Comparison of ENCODE assay signal across 8 mouse cellular contexts in the genomic region with DNA sequence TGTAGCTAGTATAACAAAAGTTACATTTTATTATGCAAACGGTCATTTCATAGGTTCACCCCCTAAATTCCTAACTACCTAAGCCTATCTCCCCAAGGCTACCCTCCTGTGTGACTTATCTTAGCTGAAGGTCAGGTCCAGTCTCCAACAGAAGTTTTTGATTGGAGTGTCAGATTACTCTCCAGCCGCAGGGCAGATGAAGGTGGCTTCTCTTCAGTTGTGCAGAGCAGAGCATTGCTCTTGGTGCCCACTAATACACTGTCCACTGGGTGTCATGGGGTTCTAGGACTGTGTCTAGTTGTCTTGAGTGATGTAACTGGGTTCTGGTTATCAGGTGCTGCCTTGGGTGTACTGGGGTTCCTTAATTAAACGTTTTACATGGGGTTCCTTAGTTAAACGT. TPM values are rescaled to one million over a fixed set of nuclear protein-coding genes. Genes with fewer than 3 reads are reported as not detected.
DNase-seq lines count a peak whose midpoint lies in the region; ATAC-seq and TF ChIP-seq lines count a peak whose summit lies in the region.

No protein-coding gene starts in this region.

- peak overlapping the region; percentile 91 for H3K27ac ChIP-seq in gastrocnemius, adult 2 months
- H3K27ac ChIP-seq in ES-E14 (ENCODE audit: insufficient read depth, low read depth, low read length, poor library complexity, severe bottlenecking): no peak overlapping the region
- no peak overlapping the region for H3K27ac ChIP-seq in forebrain, embryonic 14.5 days (ENCODE audit: low read depth, low read length)
- H3K27ac ChIP-seq in liver, embryonic 15.5 days (replicated peaks): no peak overlapping the region

- H3K4me2 ChIP-seq in forebrain, embryonic 14.5 days (ENCODE audit: low read length): peak overlapping the region; percentile 59
- H3K4me2 ChIP-seq in liver, embryonic 15.5 days: peak overlapping the region; percentile 76

- peak; percentile 21; the same call in 1 of the 2 replicates for ATAC-seq in forebrain, embryonic 14.5 days
- ATAC-seq in liver, embryonic 15.5 days (ENCODE audit: insufficient read depth): peak; percentile 31; the same call in 1 of the 2 replicates

- 13% methylated on average over 4 of the region's 4 CpGs for WGBS in forebrain, embryonic 14.5 days
- WGBS in liver, embryonic 15.5 days (ENCODE audit: insufficient replicate concordance): 8% methylated on average over 4 of the region's 4 CpGs

- in situ Hi-C loops in ES-E14 (cut with MboI; ENCODE audit: low sequenced_read_pairs in 2 of 2, unreplicated experiment in 2 of 2): no loop called here

- intact Hi-C loops in gastrocnemius, adult 2 months (cut with DNase I): no loop called here

- TF ChIP-seq CTCF in gastrocnemius, adult 2 months (IDR thresholded peaks at IDR 0.05): no peak

- no peak overlapping the region for H3K9ac ChIP-seq in ES-E14 (ENCODE audit: insufficient read depth, low read depth, low read length, poor library complexity, severe bottlenecking)
- H3K9ac ChIP-seq in forebrain, embryonic 14.5 days (ENCODE audit: low read length): peak overlapping the region; percentile 83
- H3K9ac ChIP-seq in liver, embryonic 15.5 days: peak overlapping the region; percentile 62; the same call in 1 of the 2 replicates

- H3K36me3 ChIP-seq in ES-E14 (ENCODE audit: control insufficient read depth, insufficient read depth, low read length, poor library complexity, severe bottlenecking): 0 out of 2 replicates have a peak, but pooled peaks cover 2% of the 10 kb centered on the region
- peaks cover 15% of the 10 kb centered on the region for H3K36me3 ChIP-seq in forebrain, embryonic 14.5 days (ENCODE audit: control insufficient read depth, insufficient read depth, low read length)
- peaks cover 7% of the 10 kb centered on the region; the same call in 1 of the 2 replicates for H3K36me3 ChIP-seq in liver, embryonic 15.5 days (replicated peaks)

- no peaks in the 10 kb centered on the region for H3K27me3 ChIP-seq in forebrain, embryonic 14.5 days (replicated peaks; ENCODE audit: control insufficient read depth, insufficient read depth, low read length)
- H3K27me3 ChIP-seq in liver, embryonic 15.5 days: no peaks in the 10 kb centered on the region

- 0 out of 4 replicates have a peak, but pooled peaks cover 0 to 1% of the 10 kb centered on the region in 2 experiments for H3K4me1 ChIP-seq in ES-E14 (ENCODE audit: control insufficient read depth in 2 of 2, insufficient read depth in 2 of 2, low read length in 2 of 2, poor library complexity in 1 of 2)
- H3K4me1 ChIP-seq in forebrain, embryonic 14.5 days (ENCODE audit: control insufficient read depth, insufficient read depth, low read length): peaks cover 13% of the 10 kb centered on the region
- H3K4me1 ChIP-seq in liver, embryonic 15.5 days (replicated peaks): peaks cover 16% of the 10 kb centered on the region

- H3K9me3 ChIP-seq in ES-E14 (ENCODE audit: control insufficient read depth, insufficient read depth, low read depth, low read length): no peaks in the 10 kb centered on the region
- H3K9me3 ChIP-seq in forebrain, embryonic 14.5 days (replicated peaks; ENCODE audit: control insufficient read depth, low read length): no peaks in the 10 kb centered on the region
- H3K9me3 ChIP-seq in liver, embryonic 15.5 days (replicated peaks): no peaks in the 10 kb centered on the region

- no peak for DNase-seq in gastrocnemius, adult 2 months
- DNase-seq in gastrocnemius, adult 18-20 months (ENCODE audit: low spot score): no peak
- DNase-seq in ES-E14 (ENCODE audit: low read depth, low spot score): no peak
- no peak for DNase-seq in forebrain, embryonic 14.5 days (ENCODE audit: low spot score)
- no peak for DNase-seq in layer of hippocampus, postnatal 14 days (ENCODE audit: low spot score in 2 of 2)
- DNase-seq in T-cell, adult 2 months (ENCODE audit: low spot score): no peak
- DNase-seq in kidney, postnatal 4 days: no peak

- peak overlapping the region; percentile 75 for H3K4me3 ChIP-seq in gastrocnemius, adult 2 months
- peak overlapping the region; percentile 81 to 92 for H3K4me3 ChIP-seq in ES-E14 (ENCODE audit: insufficient read depth in 1 of 2, low read depth in 1 of 2, low read length in 2 of 2, poor library complexity in 1 of 2, severe bottlenecking in 1 of 2)
- H3K4me3 ChIP-seq in forebrain, embryonic 14.5 days (ENCODE audit: low read depth, low read length): peak overlapping the region; percentile 70
- H3K4me3 ChIP-seq in liver, embryonic 15.5 days (replicated peaks): peak overlapping the region; percentile 77

TF ChIP-seq in ES-E14, 5 proteins besides CTCF, POLR2A, EP300 and RAD21:
- TF ChIP-seq ZNF384 (IDR thresholded peaks at IDR 0.05; ENCODE audit: low read depth, low read length): no peak
- no peak for TF ChIP-seq ZC3H11A (IDR thresholded peaks at IDR 0.05; ENCODE audit: borderline replicate concordance, low read depth, low read length)
- no peak for TF ChIP-seq CHD2 (IDR thresholded peaks at IDR 0.05; ENCODE audit: low read depth, low read length)
- no peak for TF ChIP-seq HCFC1 (IDR thresholded peaks at IDR 0.05; ENCODE audit: borderline replicate concordance, insufficient read depth, low read length)
- no peak for TF ChIP-seq MAFK (IDR thresholded peaks at IDR 0.05; ENCODE audit: insufficient read depth, low read depth, low read length)
TF ChIP-seq in ES-E14: peak in this region for 0.

RNA-seq across cellular contexts. Expression of gene Pop4, which starts 0.6 kb away (rescaled TPM):
- 1 to 10 TPM; 8.3 to 8.4 TPM for total RNA-seq in gastrocnemius, adult 2 months (2021)
- 1 to 10 TPM; 6.1 to 7.5 TPM for total RNA-seq in gastrocnemius, adult 18-20 months (2021)
- total RNA-seq in ES-E14 (2012; rRNA removed): 38.8 and 49.8 TPM in 2 replicates
- polyA plus RNA-seq in forebrain, embryonic 14.5 days (2014; fragmentation: Nextera tagmentation; extraction: Ambion mirVana): 113 and 117 TPM in 2 replicates
- polyA plus RNA-seq in liver, embryonic 15.5 days (2015; fragmentation: Nextera tagmentation; extraction: Ambion mirVana): 11.2 and 12.1 TPM in 2 replicates
- 10 to 100 TPM; 28.8 to 31.2 TPM for total RNA-seq in layer of hippocampus, postnatal 14 days (2021)

RNA-seq across cellular contexts. Expression of gene Plekhf1, which starts 44.0 kb away (rescaled TPM):
- total RNA-seq in gastrocnemius, adult 2 months (2021): 10 to 100 TPM in 1 of 2 experiments, 1 to 10 TPM in 1; 6.6 to 15.0 TPM
- 1 to 10 TPM; 5.7 to 8.4 TPM for total RNA-seq in gastrocnemius, adult 18-20 months (2021)
- 3.3 and 4.8 TPM in 2 replicates for total RNA-seq in ES-E14 (2012; rRNA removed)
- 0.80 and 0.81 TPM in 2 replicates for polyA plus RNA-seq in forebrain, embryonic 14.5 days (2014; fragmentation: Nextera tagmentation; extraction: Ambion mirVana)
- polyA plus RNA-seq in liver, embryonic 15.5 days (2015; fragmentation: Nextera tagmentation; extraction: Ambion mirVana): 0.53 and 0.66 TPM in 2 replicates
- 1 to 10 TPM; 2.8 to 3.1 TPM for total RNA-seq in layer of hippocampus, postnatal 14 days (2021)
